8 mouse cellular contexts compared by ENCODE assay signal in genomic region chr17:66106601-66107267, GRCm38 (mm10). TPM values are rescaled to one million over a fixed set of nuclear protein-coding genes. Genes with fewer than 3 reads are reported as not detected.
DNase-seq lines count a peak whose midpoint lies in the region; ATAC-seq and TF ChIP-seq lines count a peak whose summit lies in the region.

No protein-coding gene starts in this region.

- no peak for ATAC-seq in cerebellum, adult (ENCODE audit: insufficient number of reproducible peaks, low FRiP score, low TSS enrichment)
- peak; percentile 51 for ATAC-seq in common myeloid progenitor, adult 5-6 weeks (replicated peaks; ENCODE audit: low read depth, poor library complexity, severe bottlenecking)

- TF ChIP-seq CTCF in lung, adult 2 months (IDR thresholded peaks at IDR 0.05; ENCODE audit: insufficient read depth, low read length): peak; percentile 79

- no peaks in the 10 kb centered on the region for H3K4me1 ChIP-seq in lung, adult 2 months (ENCODE audit: control insufficient read depth, insufficient read depth, low read length)

- H3K4me3 ChIP-seq in lung, adult 2 months (replicated peaks; ENCODE audit: extremely low read depth, low read depth, low read length): no peak overlapping the region

- DNase-seq in cerebellum, adult 11 months: peak; percentile 47
- DNase-seq in right cerebral cortex, adult 18-20 months: peak; percentile 53
- no peak for DNase-seq in right cerebral cortex, postnatal 36 days (ENCODE audit: low spot score in 2 of 2)
- DNase-seq in heart, postnatal 36 days: peak; percentile 61 to 77
- peak; percentile 51 for DNase-seq in lung, adult 2 months
- peak; percentile 60 for DNase-seq in right cerebral cortex, postnatal 4 days

- no peak for TF ChIP-seq POLR2A in lung, adult 2 months (IDR thresholded peaks at IDR 0.05; ENCODE audit: borderline replicate concordance, extremely low read depth, low read depth, low read length)

- WGBS in lung, adult 2 months: 47% methylated on average over 10 of the region's 10 CpGs

- intact Hi-C loops in heart, postnatal 36 days (cut with DNase I): loop anchor here (2.0 to 10.0 kb wide), 3 partner anchors 154 to 402 kb away; partner anchors contain the start of gene Twsg1

RNA-seq across cellular contexts. Expression of gene Washc1, which starts 4.6 kb away (rescaled TPM):
- total RNA-seq in common myeloid progenitor, adult 5-6 weeks (2017): 25.9 and 27.5 TPM in 2 replicates
- 10 to 100 TPM; 21.6 to 26.7 TPM for total RNA-seq in heart, postnatal 36 days (2021)
- polyA plus RNA-seq in lung, adult 2 months (2012; rRNA removed): 39.5 and 42.6 TPM in 2 replicates

RNA-seq across cellular contexts. Expression of gene Ndufv2, which starts 5.4 kb away (rescaled TPM):
- total RNA-seq in common myeloid progenitor, adult 5-6 weeks (2017): 219 and 270 TPM in 2 replicates
- 1,000 to 10,000 TPM; 1,205 to 1,266 TPM for total RNA-seq in heart, postnatal 36 days (2021)
- polyA plus RNA-seq in lung, adult 2 months (2012; rRNA removed): 25.5 and 31.0 TPM in 2 replicates

RNA-seq across cellular contexts. Expression of gene Ddx11, which starts 16.6 kb away (rescaled TPM):
- total RNA-seq in common myeloid progenitor, adult 5-6 weeks (2017): 17.1 and 25.4 TPM in 2 replicates
- total RNA-seq in heart, postnatal 36 days (2021): 1 to 10 TPM in 1 of 2 experiments, under 1 TPM in 1; 0.89 to 1.1 TPM
- 3.0 and 4.4 TPM in 2 replicates for polyA plus RNA-seq in lung, adult 2 months (2012; rRNA removed)

RNA-seq across cellular contexts. Expression of gene Ankrd12, which starts 29.8 kb away (rescaled TPM):
- total RNA-seq in common myeloid progenitor, adult 5-6 weeks (2017): 50.5 and 62.8 TPM in 2 replicates
- total RNA-seq in heart, postnatal 36 days (2021): 10 to 100 TPM; 23.4 to 27.9 TPM
- polyA plus RNA-seq in lung, adult 2 months (2012; rRNA removed): 5.3 and 5.4 TPM in 2 replicates

Comparison
In these comparisons a context has a peak if more than half of its experiments do, and no peak if none do; other contexts are left out.
1. DNase-seq: peak in cerebellum, adult 11 months (single experiment), right cerebral cortex, adult 18-20 months (single experiment), heart, postnatal 36 days (2 of 2), lung, adult 2 months (single experiment) and right cerebral cortex, postnatal 4 days (single experiment); none in right cerebral cortex, postnatal 36 days (0 of 2).